Mouse (Mus musculus): ENCODE measurements at regions not wholly inside any gene's neighbourhood (a gene's known extent, or its start where the extent isn't known, plus 50 kb on each side); places are given as distances from the start of the nearest gene placed in this dataset.

- no peak for TF ChIP-seq CTCF (IDR thresholded peaks at IDR 0.05)
- no peak for TF ChIP-seq EP300 (IDR thresholded peaks at IDR 0.05)
Measured at GRCm38 (mm10) chr4:127763736-127764135, 207.0 kb downstream of the CK137956 start.

Data from lung, postnatal 0 days (tissue).